Mouse (Mus musculus) urinary bladder, postnatal 4 days (tissue): ENCODE measurements around the gene Smad3.

Experiments used
- DNase-seq, 2 experiments: peaks; one replicate each; pipeline ENCODE4 v3.0.0; 2021 to 2022; ENCODE audit warnings: low spot score in 2 of 2

The Smad3 gene

DNA sequence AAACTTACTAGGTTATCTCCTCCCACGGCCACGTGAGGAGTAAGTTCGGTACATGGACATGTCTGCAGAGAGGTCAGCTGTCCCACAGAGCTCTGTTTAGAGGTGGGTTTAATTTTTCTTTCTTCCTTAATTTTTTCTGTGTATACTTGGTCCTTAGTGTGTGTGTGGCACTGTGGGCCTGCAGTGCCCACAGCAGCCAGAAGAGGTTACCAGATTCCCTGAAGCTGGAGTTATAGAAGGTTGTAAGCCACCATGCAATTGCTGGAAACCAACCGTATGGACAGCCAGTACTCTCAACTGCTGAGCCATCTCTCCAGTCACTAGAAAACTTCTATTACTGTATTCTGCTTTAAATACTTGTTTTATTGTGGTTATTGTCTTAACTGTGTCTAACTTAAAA lies 125.7 kb downstream of the Smad3 start:
- no peak for DNase-seq

- no peak for DNase-seq
Observed at GRCm38 (mm10) chr9:63625090-63625756, 132.6 kb downstream of the Smad3 start.

GRCm38 (mm10) chr9:63623895-63624569 lies 133.8 kb downstream of the Smad3 start:
- no peak for DNase-seq

- DNase-seq: no peak
Observed at GRCm38 (mm10) chr9:63617967-63618366, 139.8 kb downstream of the Smad3 start.

- no peak for DNase-seq
Observed at GRCm38 (mm10) chr9:63614018-63614985, 143.5 kb downstream of the Smad3 start.

DNA sequence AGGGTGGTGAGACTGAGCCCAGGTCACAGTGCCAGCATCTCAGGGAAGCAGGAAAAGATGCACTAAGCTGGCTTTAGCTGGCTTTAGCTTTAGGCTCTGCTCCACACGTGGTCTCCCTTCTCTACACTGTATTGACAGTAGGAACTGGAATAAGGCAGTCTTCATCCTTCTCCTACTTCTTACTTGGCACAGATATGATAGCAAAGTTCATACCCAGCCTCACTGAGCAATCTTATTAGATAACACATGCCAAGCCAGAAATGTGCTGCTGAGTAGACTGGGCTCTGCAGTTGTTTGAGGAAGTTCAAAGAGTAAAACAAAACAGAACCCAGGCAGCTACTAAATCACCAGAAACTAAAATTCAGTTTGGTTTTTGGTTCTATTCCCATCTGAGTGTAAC lies 144.2 kb downstream of the Smad3 start:
- no peak for DNase-seq

- DNase-seq: no peak
Observed at GRCm38 (mm10) chr9:63612565-63613515, 145.0 kb downstream of the Smad3 start.

- no peak for DNase-seq
Observed at GRCm38 (mm10) chr9:63611967-63612366, 145.8 kb downstream of the Smad3 start.

DNA sequence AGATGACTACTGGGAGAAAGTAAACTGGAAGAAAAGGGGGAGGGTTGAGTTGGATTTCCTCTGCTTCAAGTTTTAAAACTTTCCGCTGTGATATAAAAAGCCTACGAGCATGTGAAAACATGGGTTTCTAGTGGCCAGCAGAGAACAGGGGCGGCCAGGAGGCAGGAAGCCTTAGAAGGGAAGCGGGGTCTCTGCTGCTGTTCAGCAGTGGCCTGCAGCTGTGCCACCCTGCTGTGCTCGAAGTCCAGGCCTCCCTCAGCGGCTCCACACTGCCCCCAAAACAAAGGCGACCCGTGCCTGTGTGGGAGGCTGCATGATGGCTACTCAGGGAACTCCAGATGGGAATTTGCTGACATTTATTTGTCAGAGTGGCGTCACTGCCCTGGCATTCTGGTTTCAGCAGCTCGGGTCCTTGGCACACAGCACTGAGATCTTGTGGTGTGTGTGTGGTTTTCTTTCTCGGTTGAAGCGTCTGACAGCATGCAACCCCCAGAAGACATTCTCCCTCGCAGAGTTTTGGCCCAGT lies 146.9 kb downstream of the Smad3 start:
- peak in 1 of 2 experiments; percentile 21 for DNase-seq

GRCm38 (mm10) chr9:63610231-63610630 lies 147.6 kb downstream of the Smad3 start:
- no peak for DNase-seq

- no peak for DNase-seq
Observed at GRCm38 (mm10) chr9:63609776-63610175, 148.0 kb downstream of the Smad3 start.

DNA sequence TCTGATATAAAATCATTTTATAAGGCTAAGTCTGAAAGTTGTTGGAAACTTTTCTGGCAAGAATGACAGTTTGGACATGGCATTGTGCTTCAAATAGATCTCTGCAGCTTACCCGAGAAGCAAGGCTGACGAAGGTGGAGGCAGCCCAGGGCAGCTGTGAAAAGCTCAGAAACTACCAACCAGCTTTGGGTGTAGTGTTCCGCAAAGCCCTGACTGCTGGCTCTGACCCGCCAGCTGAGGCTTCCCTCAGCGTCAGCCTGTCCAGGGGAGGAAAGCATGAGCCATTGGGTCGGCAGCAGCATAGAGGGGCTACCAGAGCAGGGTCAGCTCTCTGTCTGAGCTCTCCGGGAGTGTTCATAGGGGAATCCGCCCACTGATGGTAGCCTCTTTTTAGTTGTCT lies 148.5 kb downstream of the Smad3 start:
- no peak for DNase-seq

GRCm38 (mm10) chr9:63608006-63608405 lies 149.8 kb downstream of the Smad3 start:
- DNase-seq: no peak

DNA sequence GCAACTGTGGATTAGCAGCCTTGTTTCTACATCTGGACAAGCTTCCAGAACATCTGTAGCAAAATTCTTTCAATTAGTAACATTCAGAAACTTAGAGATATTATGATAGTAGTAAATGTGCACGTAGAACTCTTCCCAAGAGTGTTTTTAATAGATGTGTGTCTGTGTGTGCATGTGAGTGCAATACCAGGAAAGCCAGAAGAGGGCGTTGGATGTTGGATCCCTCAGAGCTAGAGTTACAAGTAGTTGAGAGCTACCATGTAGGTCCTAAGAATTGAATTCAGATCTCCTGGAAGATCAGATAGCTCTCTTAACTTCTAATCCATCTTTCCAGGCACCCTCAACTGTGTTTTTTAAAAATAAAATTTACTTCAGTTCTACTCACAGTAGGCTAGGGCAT lies 151.2 kb downstream of the Smad3 start:
- no peak for DNase-seq

GRCm38 (mm10) chr9:63603849-63604248 lies 153.9 kb downstream of the Smad3 start:
- DNase-seq: no peak

- peak; percentile 94 to 95 for DNase-seq
Observed at GRCm38 (mm10) chr9:63602043-63602939, 155.5 kb downstream of the Smad3 start, which contains the start of the genes Iqch and Aagab. Iqch (minus strand) TSS chr9:63602493. Aagab (plus strand) TSS chr9:63602660.
